Mouse (Mus musculus) fat pad, adult 2 months (tissue): ENCODE results near the gene Retn.

ENCODE experiments used
- DNase-seq: peaks from one replicate; pipeline ENCODE4 v3.0.0-alpha.2; 2011; ENCODE audit warnings: low read depth, low spot score; ENCODE audit errors: extremely low read depth

The Retn gene

DNA sequence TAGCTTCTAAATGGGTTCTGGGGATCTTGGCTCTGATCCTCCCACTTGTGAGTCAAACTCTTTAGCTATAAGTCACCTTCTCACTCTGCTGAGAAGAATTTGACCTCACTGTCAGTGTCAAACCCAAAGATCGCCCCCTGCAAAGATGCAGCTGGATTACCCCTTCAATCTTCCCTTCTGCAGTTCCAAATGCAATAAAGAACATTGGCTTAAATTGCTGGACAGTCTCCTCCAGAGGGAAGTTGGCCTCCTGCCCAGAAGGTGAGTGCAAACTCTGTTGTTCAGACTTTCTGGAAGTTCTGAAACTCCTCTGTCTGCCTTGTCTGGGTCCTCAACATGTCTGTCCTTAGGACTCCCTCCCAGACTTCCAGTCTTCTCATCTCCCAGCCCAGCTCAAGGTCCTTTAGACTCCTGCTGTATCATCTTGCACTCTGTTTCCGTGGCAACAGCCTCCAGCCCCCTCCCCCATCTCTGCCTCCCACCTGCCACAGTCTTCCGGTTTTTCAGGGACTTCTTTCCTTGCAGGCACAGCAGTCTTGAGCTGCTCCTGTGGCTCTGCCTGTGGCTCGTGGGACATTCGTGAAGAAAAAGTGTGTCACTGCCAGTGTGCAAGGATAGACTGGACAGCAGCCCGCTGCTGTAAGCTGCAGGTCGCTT is 1.3 kb downstream of the Retn start:
- no peak for DNase-seq

DNA sequence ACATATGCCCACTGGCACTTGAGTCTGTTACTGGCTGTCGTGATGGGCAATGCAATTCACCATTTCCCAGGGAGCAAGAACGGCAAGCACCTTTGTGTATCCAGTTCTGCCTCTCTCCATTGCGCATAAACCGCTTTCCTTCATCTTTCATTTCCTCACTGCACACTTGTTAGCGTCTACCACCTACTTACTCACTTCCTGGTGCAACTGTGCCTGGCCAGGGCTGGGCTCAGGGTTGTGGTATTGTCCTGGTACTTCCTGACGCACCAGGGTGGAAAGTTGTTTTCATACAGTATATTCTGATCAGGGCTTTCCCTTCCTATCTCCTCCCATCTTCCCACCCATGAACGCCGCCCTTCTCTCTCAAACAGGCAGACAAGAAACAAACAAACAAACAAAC is 5.3 kb downstream of the Retn start:
- DNase-seq, result no peak

- no peak for DNase-seq
Observed at GRCm38 (mm10) chr8:3664405-3664804, 8.8 kb downstream of the Retn start.

- DNase-seq, result no peak
Observed at GRCm38 (mm10) chr8:3665507-3665906, 9.9 kb downstream of the Retn start, which contains the start of gene Mcemp1. Gene Mcemp1, plus strand, starts transcription at chr8:3665754.

DNA sequence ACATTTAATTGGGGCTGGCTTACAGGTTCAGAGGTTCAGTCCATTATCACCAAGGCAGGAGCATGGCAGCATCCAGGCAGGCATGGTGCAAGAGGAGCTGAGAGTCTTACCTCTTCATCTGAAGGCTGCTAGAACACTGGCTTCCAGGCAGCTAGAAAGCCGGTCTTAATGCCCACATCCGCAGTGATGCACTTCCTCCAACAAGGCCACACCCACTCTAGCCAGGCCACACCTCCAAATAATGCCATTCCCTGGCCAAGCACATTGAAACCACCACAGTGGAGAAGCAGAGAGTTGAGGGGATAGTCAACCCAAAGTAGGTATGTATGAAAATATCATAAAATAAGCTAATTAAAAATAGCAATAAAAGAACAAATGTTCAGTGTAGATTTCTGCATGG is 14.8 kb downstream of the Retn start:
- no peak for DNase-seq

GRCm38 (mm10) chr8:3671980-3672491 is 16.5 kb downstream of the Retn start, which contains the start of gene Fcor:
Gene Fcor, minus strand, starts transcription at chr8:3672362.
- no peak for DNase-seq

- no peak for DNase-seq
Observed at GRCm38 (mm10) chr8:3674671-3675070, 19.1 kb downstream of the Retn start.

- peak; percentile 11 for DNase-seq
Observed at GRCm38 (mm10) chr8:3676131-3676992, 20.8 kb downstream of the Retn start, which contains the start of gene Trappc5. Gene Trappc5, plus strand, starts transcription at chr8:3676299.

- DNase-seq, result no peak
Observed at GRCm38 (mm10) chr8:3676993-3677579, 21.5 kb downstream of the Retn start.

GRCm38 (mm10) chr8:3678831-3679230 is 23.3 kb downstream of the Retn start:
- DNase-seq, result no peak

DNA sequence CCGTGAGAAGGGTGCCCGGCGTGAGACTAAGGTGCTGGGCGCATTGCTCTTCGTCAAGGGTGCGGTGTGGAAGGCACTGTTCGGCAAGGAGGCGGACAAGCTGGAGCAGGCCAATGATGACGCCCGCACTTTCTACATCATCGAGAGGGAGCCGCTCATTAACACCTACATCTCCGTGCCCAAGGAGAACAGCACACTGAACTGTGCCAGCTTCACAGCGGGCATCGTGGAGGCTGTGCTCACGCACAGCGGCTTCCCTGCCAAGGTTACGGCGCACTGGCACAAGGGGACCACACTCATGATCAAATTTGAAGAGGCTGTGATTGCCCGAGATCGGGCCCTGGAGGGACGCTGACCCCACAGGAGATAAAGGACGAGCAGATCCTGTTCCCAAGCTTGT is 23.7 kb downstream of the Retn start:
- no peak for DNase-seq

DNA sequence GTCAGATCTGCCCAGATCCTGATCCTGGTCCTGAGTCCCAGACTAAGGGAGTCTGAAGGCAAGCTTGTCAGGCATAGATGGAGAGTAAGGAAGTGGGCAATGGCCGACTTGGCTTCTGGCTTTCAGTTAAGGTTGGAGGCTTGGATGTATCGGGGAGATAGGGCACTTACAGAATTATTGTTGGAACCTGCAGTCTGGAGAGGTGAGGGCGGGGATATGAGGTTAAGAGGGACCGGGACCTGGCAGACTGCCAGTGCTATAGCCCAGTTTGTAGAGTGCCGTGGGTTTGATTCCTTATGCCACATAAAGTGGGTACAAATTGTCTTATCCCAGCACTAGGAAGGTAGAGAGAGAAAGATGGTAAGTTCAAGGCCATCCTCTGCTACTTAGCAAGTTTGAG is 24.1 kb downstream of the Retn start:
- DNase-seq, result no peak

- no peak for DNase-seq
Observed at GRCm38 (mm10) chr8:3682435-3682834, 26.9 kb downstream of the Retn start.

DNA sequence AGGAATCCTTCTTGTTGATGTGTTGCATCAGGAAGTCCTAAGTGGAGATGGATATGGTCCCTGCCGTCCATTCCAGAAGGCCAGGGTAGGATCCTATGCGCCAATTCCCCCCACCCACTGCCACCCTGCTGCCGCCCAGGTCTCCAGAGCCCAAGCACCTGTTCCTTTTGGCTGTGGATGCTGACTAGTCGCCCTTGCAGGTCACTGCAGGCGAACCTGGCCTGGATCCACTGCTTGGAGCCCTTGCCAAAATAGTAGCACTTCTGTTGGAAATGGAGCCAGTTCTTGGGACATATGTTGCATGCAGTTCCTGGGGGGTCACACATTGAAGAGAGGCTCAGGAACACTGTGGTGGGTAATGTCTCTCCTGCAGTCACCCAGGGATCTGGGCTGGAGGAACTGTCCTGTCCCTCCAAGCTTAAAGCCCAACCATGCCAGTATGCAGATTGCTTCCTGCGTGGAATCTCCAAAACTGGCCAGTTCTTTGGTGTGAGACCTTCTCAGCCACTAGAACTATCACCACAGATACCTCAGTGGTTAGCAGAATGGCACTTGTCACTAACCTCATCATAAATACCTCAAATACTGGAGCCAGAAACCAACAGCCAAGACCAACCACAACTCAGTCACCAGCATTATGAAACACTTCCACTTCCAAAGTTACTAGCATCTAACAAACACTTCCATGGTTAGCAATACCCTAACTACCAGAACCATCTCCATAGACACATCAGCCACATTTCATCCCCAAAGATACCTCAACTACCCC is 28.0 kb downstream of the Retn start:
- DNase-seq, result no peak

GRCm38 (mm10) chr8:3684530-3684929 is 29.0 kb downstream of the Retn start:
- no peak for DNase-seq

DNA sequence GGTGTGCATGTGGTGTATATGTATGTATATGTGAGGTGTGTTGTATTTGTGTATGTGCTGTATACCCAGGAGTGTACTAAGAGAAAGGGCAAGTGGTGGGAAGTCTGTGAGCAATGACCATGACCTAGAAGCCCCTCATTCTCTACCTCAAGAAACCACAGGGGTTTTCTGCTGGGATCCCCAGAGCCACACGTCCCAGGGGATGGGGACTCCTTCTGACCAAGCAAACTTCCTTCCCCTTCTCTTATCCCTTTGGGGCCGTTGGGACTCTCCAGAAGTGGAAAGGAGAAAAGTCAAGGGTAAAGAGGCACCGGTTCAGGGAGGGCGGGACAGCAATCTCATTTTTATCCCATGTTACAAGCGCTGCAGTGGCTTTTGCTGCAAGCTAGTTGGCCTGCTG is 29.9 kb downstream of the Retn start:
- no peak for DNase-seq

- no peak for DNase-seq
Observed at GRCm38 (mm10) chr8:3687537-3687936, 32.0 kb downstream of the Retn start.

DNA sequence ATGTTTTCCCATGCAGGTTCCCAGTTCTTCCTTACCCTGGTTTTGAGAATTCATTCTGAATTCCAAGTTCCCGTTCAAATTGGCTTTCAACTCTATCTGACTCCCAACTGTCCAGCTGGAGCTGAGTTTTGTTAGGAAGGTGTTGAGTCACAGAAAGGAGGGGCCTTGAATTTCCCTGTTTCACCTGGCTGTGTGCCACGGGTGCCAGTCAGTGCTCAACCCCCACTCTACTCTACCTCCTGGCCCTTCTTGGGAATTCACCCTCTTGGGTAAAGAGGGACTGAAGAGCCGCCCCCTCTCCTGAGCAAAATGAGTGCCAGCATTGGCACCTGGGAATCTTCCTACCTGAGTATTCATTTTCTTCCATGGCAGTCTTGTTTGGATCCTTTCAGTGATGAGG is 35.2 kb downstream of the Retn start:
- no peak for DNase-seq

DNA sequence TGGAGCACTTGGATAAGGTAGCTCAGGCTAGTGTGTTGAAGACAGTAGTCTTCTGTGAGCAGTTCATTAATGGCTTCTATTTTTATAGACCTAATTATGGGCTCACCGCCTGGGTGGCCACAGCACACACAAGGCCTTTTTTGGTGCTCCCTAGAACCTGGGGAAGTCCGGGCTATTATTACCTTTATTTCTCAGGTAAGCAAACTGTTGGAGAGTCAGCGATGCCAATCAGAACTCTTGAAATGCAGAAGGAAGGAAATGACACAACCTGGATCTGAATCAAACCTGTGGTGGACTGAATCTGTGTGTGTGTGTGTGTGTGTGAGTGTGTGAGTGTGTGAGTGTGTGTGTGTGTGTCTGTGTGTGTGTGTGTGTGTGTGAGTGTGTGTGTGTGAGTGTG is 38.6 kb downstream of the Retn start, which contains the start of gene Fcer2a:
Gene Fcer2a (minus strand): TSS at position 55 of the 400 bp plus-strand sequence.
- DNase-seq, result no peak

DNA sequence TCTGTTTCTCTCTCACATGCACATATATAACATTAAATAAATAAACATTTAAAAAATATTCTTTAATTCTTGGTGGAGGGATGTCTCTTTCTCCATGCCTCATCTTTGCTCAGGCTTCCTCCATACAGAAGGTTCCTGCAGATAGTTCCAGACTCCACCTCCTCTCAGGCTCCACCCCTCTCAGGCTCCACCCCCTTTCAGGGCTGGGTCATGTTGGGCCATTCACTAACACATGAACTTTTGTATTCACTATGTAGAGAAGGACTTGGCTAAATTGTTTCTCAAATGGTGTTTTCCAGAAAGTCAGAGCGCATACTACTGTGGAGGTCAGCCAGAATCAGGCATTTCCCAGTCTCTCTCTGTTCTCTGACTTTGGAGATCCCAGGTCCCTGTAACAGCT is 45.9 kb downstream of the Retn start:
- DNase-seq, result no peak

DNA sequence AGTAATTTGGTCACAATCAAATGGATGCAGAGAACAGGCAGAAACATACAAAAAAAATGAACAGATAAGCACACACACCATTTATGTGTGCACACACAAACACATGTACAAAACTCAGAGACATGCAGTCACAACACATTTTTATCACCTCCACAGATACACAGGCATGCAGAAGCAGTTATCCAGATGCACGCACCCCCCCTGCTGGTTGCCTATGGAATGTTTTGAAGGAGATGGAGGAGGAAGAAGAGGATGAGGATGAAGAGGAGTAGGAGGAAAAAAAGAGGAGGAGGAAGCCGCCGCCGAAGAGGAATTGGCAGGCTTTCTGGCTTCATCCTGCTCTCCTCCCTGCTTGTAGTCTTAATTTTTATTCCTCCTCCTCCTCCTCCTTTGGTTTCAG is 50.1 kb downstream of the Retn start:
- no peak for DNase-seq
